Mouse (Mus musculus) erythroblast, embryonic 14.5 days (primary cell): Measurements from ENCODE around the gene Trmt112.

ENCODE experiments used
- GATA1 ChIP-seq: IDR thresholded peaks from 2 replicates; pipeline ENCODE4 v1.6.1; 2012; ENCODE audit warnings: low read length, inconsistent platforms, mixed read lengths
- TAL1 ChIP-seq: IDR thresholded peaks from 3 replicates; pipeline ENCODE4 v1.6.1; 2012; ENCODE audit warnings: low read length, inconsistent platforms, mixed read lengths

DNA sequence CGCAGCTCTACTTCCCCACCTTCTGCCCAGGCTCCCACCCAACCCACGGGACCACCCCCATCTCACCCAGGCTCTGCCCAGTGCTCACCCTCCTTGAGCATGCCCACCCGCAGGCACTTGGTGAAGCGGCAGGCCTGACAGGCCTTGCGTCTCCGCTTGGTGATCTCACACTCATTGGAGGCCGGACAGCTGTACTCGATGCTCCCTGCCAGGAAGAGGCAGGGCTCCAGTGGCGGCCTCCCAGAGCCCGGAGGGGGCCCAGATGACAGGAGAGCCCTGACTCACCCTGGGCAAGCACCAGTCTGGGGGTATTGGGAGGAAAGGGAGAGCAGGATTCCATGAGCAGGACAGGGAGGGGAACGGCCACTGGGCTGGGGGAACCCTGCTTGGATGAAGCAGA is 4.5 kb downstream of the Trmt112 start:
- no peak for TF ChIP-seq GATA1
- TF ChIP-seq TAL1: no peak
